Mouse (Mus musculus) kidney, adult 11 months (tissue): Measurements from ENCODE around the gene Lrrc36.
A peak's percentile ranks its signal among the peaks of the same experiment; 100 is the strongest.

Experiments
- DNase-seq: peaks from one replicate; pipeline ENCODE4 v3.0.0; 2022

Gene Lrrc36

GRCm38 (mm10) chr8:105493495-105493894 is 80.1 kb downstream of the Lrrc36 start:
- no peak for DNase-seq

- DNase-seq, result no peak
Measured at GRCm38 (mm10) chr8:105494566-105494965, 81.2 kb downstream of the Lrrc36 start.

- DNase-seq, result no peak
Measured at GRCm38 (mm10) chr8:105495350-105496302, 82.3 kb downstream of the Lrrc36 start.

DNA sequence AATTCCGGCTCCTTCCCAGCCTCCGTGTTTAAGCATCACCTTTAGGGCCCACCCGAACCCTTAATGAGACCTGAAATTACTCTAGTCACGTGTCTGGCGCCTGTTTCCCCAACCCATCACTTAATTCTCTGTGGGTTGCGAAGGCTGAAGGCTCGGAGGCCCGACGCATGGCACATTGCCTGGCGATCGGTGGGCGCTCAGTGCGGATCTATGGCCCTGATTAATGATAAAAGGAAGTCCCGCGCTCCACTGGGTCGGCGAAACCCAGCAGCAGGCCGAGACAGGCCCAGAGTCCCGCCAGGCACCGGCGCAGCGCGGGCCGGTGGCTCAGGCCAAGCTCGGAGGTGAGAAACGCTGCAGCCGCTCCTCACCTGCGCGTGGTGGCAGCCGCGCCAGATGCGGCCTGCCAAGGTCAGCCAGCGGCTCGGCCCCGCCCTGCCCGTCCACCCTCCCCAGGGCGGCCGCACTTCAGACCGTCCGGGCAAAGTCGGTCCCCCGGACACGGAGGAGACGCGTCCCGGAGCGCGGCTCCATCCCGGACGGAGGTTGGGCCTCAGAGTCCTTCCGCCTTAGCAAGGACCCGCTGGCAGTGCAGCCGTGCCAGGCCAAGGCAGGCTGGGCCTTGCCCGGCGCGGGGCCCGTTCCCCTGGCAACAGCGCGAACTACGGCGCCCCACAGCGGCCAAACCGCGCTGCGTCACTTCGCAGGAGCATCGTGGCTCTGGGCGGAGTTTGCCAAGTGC is 83.2 kb downstream of the Lrrc36 start, which contains the start of gene Zdhhc1:
Gene Zdhhc1, minus strand, starts transcription at position 464 of the 742 bp plus-strand sequence.
- peak; percentile 84 for DNase-seq

DNA sequence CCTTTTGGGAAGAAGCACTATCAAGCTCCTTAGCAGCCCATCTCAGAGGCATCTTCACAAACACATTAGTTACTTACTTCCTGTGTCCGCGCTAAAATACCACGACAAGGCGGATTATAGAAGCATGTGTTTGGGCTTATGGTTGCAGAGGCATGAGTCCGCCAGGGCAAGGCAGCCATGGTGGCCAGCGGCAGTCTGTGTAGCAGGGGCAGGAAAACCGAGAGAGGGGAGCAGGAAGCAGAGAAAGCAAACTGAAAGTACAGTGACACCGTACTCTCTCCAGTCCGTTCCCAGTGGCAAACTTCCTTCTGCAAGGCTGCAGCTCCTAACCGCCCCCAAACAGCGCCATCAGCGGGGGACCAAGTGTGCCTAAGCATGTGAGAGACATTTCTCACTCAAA is 86.4 kb downstream of the Lrrc36 start:
- no peak for DNase-seq

DNA sequence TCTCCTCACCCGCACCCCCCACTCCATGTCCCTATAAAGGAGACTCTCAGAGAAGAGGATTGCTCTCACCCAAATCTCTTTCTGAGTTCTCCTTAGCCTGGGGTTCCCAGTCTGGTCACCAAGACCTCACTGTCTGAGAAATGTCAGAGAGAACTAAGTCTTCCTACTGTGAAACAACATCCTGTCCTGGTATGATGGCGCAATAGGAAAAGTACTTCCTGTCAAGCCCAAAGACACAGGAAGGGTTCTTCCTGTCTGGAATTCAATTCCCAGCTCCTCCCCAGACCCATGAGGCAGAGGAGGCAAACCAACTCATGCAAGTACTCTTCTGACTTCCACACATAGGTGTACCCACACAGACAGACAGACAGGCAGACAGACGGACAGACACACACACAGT is 91.2 kb downstream of the Lrrc36 start:
- DNase-seq, result no peak

DNA sequence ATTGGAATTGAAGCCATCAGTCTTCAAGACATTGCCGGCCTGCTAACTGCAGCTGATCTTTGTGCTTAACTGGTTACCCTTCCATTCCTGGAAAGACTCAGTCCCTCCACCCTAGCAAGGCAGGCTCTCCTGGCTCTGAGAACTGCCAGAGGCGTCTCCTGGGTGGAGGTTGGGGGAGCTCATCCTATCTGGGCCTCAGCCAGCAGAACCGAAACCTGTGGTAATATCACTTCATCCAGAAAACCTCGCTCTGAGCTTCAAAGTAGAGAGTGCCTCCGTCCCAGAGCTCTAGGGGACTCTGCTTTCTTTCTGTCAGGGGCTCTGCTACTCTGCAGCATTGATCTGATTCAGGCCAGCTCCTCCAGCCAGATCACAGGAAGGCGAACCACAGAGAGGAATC is 93.6 kb downstream of the Lrrc36 start:
- DNase-seq, result no peak

DNA sequence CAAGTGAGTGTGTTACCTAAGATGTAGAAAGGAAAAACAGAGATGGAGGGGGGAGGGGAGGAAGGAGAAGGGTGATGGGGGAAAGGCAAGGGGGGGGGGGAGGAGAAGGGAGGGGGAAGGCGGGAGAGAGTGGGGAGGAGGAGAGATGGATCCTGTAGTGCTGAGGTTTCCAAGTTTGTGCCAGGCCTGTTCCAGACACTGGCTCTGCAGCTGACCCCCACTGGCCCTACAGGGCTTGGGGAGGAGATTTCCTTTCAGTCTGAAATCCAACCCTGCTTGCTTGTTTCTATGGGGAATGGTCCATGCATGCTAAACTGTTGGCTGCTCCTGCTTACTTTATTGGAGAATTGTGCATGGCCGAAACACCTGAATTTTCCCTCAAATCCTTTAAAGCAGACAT is 95.4 kb downstream of the Lrrc36 start:
- DNase-seq, result no peak

DNA sequence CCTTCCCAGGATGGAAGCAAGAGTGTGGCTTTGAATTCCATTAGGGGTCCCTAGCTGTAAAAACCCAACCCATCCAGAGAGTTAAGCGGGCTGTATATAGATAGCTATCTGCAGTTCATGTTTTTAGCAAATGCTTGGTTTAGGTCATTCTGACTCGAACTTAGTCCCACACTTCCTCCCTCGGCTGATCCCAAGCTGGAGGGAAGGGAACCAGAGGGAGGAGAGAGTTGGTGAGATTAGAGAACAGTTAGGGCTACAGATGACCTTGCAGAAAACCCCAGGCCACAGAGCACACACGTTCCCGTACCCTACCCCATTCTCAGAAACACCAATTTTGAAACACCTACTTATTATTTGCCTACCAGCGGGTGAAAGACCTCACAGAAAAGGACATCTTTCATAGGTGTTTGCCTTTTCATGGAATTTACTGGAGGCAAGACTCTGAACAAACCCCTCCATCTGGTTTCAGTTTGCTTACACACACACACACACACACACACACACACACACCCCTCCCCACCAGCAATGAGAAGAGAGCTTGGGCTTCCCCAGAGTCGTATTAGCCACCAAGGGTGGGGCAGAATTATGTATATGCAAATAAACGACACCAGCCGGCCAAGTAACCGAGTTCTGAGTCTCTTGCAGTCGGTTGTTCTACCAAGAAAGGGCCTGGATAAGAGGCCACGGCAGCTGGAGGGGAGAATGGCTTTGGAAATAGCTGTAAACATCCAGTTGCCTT is 96.8 kb downstream of the Lrrc36 start:
- no peak for DNase-seq
